Mouse (Mus musculus) thymus, adult 2 months (tissue): ENCODE data around the gene Fitm1.
A peak's percentile ranks its signal among the peaks of the same experiment; 100 is the strongest.

ENCODE experiments used
- CTCF ChIP-seq: fragments of 200-500 bp; IDR thresholded peaks from 2 replicates; pipeline ENCODE4 v1.5.1; 2012; ENCODE audit warnings: mild to moderate bottlenecking, control low read depth, low read length, moderate library complexity, borderline replicate concordance; ENCODE audit not compliant: control insufficient read depth, poor library complexity, insufficient read depth; ENCODE audit errors: extremely low read depth
- POLR2A ChIP-seq: fragments of 200-500 bp; IDR thresholded peaks from 2 replicates; pipeline ENCODE4 v1.6.1; 2012; ENCODE audit warnings: mild to moderate bottlenecking, low read length, control low read depth, moderate library complexity; ENCODE audit not compliant: control insufficient read depth, poor library complexity, insufficient read depth; ENCODE audit errors: extremely low read depth

GRCm38 (mm10) chr14:55577871-55578667, 2.7 kb downstream of the Fitm1 start, which contains the start of gene Psme1:
- TF ChIP-seq CTCF: no peak
- TF ChIP-seq POLR2A: 0 out of 2 replicates have a peak, but pooled peaks have one; percentile 45
